Mouse (Mus musculus): ENCODE data around the gene Gm49384.
A peak's percentile ranks its signal among the peaks of the same experiment; 100 is the strongest.

Gene Gm49384

GRCm38 (mm10) chr12:69207926-69208325 lies 3.9 kb upstream of the Gm49384 start:
- no peak for DNase-seq (ENCODE audit: extremely low read depth, insufficient read length, low spot score)

- no peak for DNase-seq (ENCODE audit: extremely low read depth, insufficient read length, low spot score)
Observed at GRCm38 (mm10) chr12:69207396-69207795, 3.3 kb upstream of the Gm49384 start.

- no peak for DNase-seq (ENCODE audit: extremely low read depth, insufficient read length, low spot score)
Observed at GRCm38 (mm10) chr12:69198985-69199384, 5.1 kb downstream of the Gm49384 start.

DNA sequence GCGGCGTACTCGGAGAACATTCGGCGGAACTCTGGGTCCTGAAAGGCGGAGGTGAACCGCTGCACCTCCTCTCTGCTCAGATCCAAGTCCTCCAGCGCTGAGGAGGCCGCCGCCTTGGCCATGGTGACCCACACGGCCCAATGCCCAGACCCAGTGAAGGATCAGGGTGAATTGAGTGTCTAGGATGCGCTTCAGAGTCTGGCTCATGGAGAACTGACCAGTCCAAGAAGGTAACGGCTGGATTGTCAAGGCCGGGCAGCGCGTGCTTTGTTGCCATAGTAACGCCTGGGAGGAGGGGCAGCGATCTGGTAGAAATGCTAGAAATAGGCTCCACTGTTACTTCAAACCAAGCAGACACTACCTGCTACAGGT lies 5.9 kb downstream of the Gm49384 start, which contains the start of gene Dnaaf2:
Gene Dnaaf2, minus strand, starts transcription at position 266 of the 372 bp plus-strand sequence.
- DNase-seq (ENCODE audit: extremely low read depth, insufficient read length, low spot score), result no peak

DNA sequence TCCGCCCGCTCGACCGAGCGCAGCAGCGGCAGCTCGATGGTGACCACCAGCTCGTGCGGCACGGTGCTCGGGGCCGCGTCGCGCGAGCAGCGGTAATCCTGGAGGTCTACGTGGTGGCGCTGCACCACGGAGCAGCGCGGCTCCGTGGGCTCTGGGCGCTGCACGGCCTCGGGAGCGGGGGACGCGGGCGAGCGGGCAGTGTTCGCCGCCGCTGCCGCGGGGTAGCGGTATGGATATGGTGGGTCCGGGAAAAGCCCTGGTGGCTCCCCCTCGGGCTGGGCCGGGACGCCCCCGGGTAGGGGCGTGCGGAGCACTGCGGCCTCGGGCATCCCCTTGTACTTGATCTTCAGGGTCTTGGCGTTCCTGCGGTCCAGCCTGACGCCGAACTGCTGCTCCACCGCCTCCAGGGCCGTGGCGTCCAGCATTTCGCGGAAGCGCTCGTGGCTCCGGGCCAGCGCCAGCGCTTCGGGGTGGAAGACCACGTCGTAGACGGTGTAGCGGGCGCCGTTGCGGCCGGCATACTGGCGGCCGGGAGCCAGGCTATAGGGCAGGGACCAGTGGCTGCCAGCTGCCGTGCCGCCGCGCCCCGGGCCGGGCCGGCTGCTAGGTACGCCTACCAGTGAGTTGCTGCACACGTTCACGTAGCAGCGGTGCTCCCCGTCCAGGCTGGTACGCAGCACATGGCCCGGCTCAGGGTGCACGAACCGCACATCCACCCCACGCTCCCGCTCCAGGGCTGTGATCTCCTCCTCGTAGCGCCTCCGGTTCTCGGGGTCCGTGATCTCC lies 6.5 kb downstream of the Gm49384 start:
- DNase-seq (ENCODE audit: extremely low read depth, insufficient read length, low spot score), result peak; percentile 83

- DNase-seq (ENCODE audit: extremely low read depth, insufficient read length, low spot score), result peak; percentile 85
Observed at GRCm38 (mm10) chr12:69196444-69197377, 7.4 kb downstream of the Gm49384 start, which contains the start of gene Gm49383. Gm49383 (minus strand) TSS chr12:69197104.

GRCm38 (mm10) chr12:69192637-69193036 lies 11.4 kb downstream of the Gm49384 start:
- no peak for DNase-seq (ENCODE audit: extremely low read depth, insufficient read length, low spot score)

- no peak for DNase-seq (ENCODE audit: extremely low read depth, insufficient read length, low spot score)
Observed at GRCm38 (mm10) chr12:69191396-69191795, 12.7 kb downstream of the Gm49384 start.

DNA sequence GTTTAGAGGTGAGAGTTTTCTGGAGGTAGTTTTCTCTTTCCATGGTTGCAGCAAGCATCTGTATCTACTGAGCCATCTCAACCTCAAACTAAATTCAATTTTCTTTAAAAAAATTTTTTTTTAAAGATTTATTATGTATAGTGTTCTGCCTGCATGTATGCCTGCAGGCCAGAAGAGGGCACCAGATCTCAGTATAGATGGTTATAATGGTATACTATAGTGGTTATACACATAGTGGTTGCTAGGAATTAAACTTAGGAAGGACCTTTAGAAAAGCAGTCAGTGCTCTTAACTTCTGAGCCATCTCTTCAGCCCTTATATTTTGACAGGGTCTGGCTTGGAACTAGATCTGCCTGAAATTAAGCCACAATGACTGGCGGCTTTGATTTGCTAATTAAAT lies 13.5 kb downstream of the Gm49384 start:
- no peak for DNase-seq (ENCODE audit: extremely low read depth, insufficient read length, low spot score)

DNA sequence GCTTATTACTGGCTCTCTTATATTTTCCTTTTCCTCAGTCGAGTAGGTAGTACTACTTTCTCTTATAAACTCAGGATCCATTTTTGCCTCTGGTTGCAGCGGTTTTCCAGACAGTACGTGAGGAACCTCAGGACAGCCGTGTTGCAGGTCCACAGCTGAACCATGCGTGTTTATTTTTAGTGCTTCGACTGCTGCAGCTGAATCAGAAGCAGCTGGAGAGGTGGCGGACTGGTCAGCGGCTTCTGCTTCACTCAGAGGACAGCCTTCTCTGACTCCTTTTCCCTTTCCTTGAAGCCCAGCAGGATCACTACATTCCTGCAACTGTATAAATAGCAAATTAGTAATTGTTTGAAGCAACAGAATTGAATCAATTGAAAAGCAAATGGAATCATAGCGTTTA lies 14.0 kb downstream of the Gm49384 start:
- no peak for DNase-seq (ENCODE audit: extremely low read depth, insufficient read length, low spot score)

GRCm38 (mm10) chr12:69186811-69187471 lies 17.1 kb downstream of the Gm49384 start:
- no peak for DNase-seq (ENCODE audit: extremely low read depth, insufficient read length, low spot score)

DNA sequence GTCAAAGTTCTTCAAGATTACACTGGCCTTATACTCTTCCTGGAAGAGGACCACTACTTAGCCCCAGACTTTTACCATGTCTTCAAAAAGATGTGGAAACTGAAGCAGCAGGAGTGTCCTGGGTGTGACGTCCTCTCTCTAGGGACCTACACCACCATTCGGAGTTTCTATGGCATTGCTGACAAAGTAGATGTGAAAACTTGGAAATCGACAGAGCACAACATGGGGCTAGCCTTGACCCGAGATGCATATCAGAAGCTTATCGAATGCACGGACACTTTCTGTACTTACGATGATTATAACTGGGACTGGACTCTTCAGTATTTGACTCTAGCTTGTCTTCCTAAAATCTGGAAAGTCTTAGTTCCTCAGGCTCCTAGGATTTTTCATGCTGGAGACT lies 18.7 kb downstream of the Gm49384 start:
- DNase-seq (ENCODE audit: extremely low read depth, insufficient read length, low spot score), result no peak

- DNase-seq (ENCODE audit: extremely low read depth, insufficient read length, low spot score), result peak; percentile 68
Observed at GRCm38 (mm10) chr12:69184342-69185295, 19.4 kb downstream of the Gm49384 start.

GRCm38 (mm10) chr12:69183583-69184308 lies 20.3 kb downstream of the Gm49384 start, which contains the start of the genes Rpl36al and Mgat2:
Rpl36al (minus strand) TSS chr12:69184083.
Mgat2 (plus strand) TSS chr12:69184157.
- DNase-seq (ENCODE audit: extremely low read depth, insufficient read length, low spot score), result peak; percentile 96

- DNase-seq (ENCODE audit: extremely low read depth, insufficient read length, low spot score), result no peak
Observed at GRCm38 (mm10) chr12:69181800-69182199, 22.3 kb downstream of the Gm49384 start.

GRCm38 (mm10) chr12:69179371-69179770 lies 24.7 kb downstream of the Gm49384 start:
- DNase-seq (ENCODE audit: extremely low read depth, insufficient read length, low spot score), result no peak

GRCm38 (mm10) chr12:69177526-69177925 lies 26.5 kb downstream of the Gm49384 start:
- no peak for DNase-seq (ENCODE audit: extremely low read depth, insufficient read length, low spot score)

DNA sequence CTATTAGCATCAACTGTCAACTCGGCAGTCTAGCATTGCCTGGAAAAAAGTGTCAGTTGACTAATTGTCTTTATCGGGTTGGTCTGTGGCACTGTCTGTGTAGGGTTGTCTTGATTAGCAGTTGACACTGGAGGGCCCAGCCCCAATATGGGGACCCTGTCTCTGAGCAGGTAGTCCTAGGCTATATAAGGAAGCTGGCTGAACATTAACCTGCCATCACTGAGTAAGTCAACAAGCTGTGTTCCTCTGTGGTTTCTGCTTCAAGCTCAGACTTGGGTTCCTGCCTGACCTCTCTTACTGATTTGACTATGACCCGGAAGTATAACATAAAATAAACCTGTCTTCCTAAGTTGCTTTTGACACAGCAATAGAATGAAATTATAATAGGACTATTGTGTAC lies 28.1 kb downstream of the Gm49384 start:
- DNase-seq (ENCODE audit: extremely low read depth, insufficient read length, low spot score), result no peak

GRCm38 (mm10) chr12:69171307-69171706 lies 32.8 kb downstream of the Gm49384 start:
- DNase-seq (ENCODE audit: extremely low read depth, insufficient read length, low spot score), result no peak

Measured in 3134 (cell line).